Comparison of ENCODE assay signal across 8 mouse cellular contexts in genomic region chr7:84151960-84152334, GRCm38 (mm10). TPM values are rescaled to one million over a fixed set of nuclear protein-coding genes. Genes with fewer than 3 reads are reported as not detected.
A peak's percentile ranks its signal among the peaks of the same experiment; 100 is the strongest.
DNase-seq lines count a peak whose midpoint lies in the region; ATAC-seq lines count a peak whose summit lies in the region.

No protein-coding gene starts in this region.

- H3K9me3 ChIP-seq in hindbrain, embryonic 14.5 days (ENCODE audit: control insufficient read depth, low read length): no peaks in the 10 kb centered on the region

- H3K4me3 ChIP-seq in hindbrain, embryonic 14.5 days (replicated peaks; ENCODE audit: low read length): peak overlapping the region; percentile 96

- WGBS in hindbrain, embryonic 14.5 days: under 1% methylated on average over 52 of the region's 55 CpGs

- peak overlapping the region; percentile 96 for H3K27ac ChIP-seq in hindbrain, embryonic 14.5 days

- DNase-seq in NIH3T3 (ENCODE audit: low read depth): peak; percentile 98
- peak; percentile 95 to 98 for DNase-seq in cerebellum, postnatal 10 days
- peak; percentile 81 to 91 for DNase-seq in frontal cortex, postnatal 14 days (ENCODE audit: low spot score in 2 of 2)
- peak; percentile 93 for DNase-seq in hindbrain, embryonic 14.5 days (ENCODE audit: low spot score)
- peak; percentile 88 to 90 for DNase-seq in layer of hippocampus, postnatal 36 days
- DNase-seq in lung, postnatal 36 days: peak; percentile 97
- DNase-seq in retina, postnatal 1 day: peak; percentile 97
- DNase-seq in urinary bladder, adult 18-20 months (ENCODE audit: low spot score in 2 of 2): peak; percentile 88 to 90

- H3K4me2 ChIP-seq in hindbrain, embryonic 14.5 days (replicated peaks): peak overlapping the region; percentile 82

- no peaks in the 10 kb centered on the region for H3K27me3 ChIP-seq in hindbrain, embryonic 14.5 days (ENCODE audit: control insufficient read depth, insufficient read depth, low read length)

- ATAC-seq in hindbrain, embryonic 14.5 days (ENCODE audit: low FRiP score): peak; percentile 96

- H3K9ac ChIP-seq in hindbrain, embryonic 14.5 days: peak overlapping the region; percentile 94

- H3K4me1 ChIP-seq in hindbrain, embryonic 14.5 days (replicated peaks; ENCODE audit: control insufficient read depth, insufficient read depth, low read length): peaks cover 37% of the 10 kb centered on the region

- no peaks in the 10 kb centered on the region for H3K36me3 ChIP-seq in hindbrain, embryonic 14.5 days (replicated peaks; ENCODE audit: control insufficient read depth, insufficient read depth)

RNA-seq across cellular contexts. Expression of gene Abhd17c, which starts 0.3 kb away (rescaled TPM):
- 63.0 and 63.6 TPM in 2 replicates for polyA plus RNA-seq in hindbrain, embryonic 14.5 days (2014; fragmentation: Nextera tagmentation; extraction: Ambion mirVana)
- 10 to 100 TPM; 56.4 to 59.1 TPM for total RNA-seq in layer of hippocampus, postnatal 36 days (2021)

Comparison
In these comparisons a context has a peak if more than half of its experiments do, and no peak if none do; other contexts are left out.
1. Peak in every context shown above with its lines: DNase-seq, ATAC-seq, H3K4me3 ChIP-seq and H3K27ac ChIP-seq.